Mouse (Mus musculus) erythroblast, embryonic 14.5 days (primary cell): ENCODE data around the gene Cyp2u1. TPM values are rescaled to one million over a fixed set of nuclear protein-coding genes. Genes with fewer than 3 reads are reported as not detected.

Experiments
- H3K27me3 ChIP-seq: 2 replicates; pipeline ENCODE4 v1.6.1; 2012; ENCODE audit warnings: inconsistent platforms; ENCODE audit not compliant: control insufficient read depth
- H3K36me3 ChIP-seq: 2 replicates; pipeline ENCODE4 v1.6.1; 2012; ENCODE audit warnings: mild to moderate bottlenecking, inconsistent platforms; ENCODE audit not compliant: control insufficient read depth
- H3K4me1 ChIP-seq: 2 replicates; pipeline ENCODE4 v1.6.1; 2012; ENCODE audit warnings: inconsistent platforms; ENCODE audit not compliant: control insufficient read depth
- H3K4me3 ChIP-seq: replicated peaks from 2 replicates; pipeline ENCODE3; 2012; ENCODE audit warnings: moderate library complexity, mild to moderate bottlenecking, inconsistent platforms
- H3K9me3 ChIP-seq: 2 replicates; pipeline ENCODE4 v1.6.1; 2012; ENCODE audit warnings: low read length, inconsistent platforms, mixed read lengths; ENCODE audit not compliant: control insufficient read depth
- GATA1 ChIP-seq: IDR thresholded peaks from 2 replicates; pipeline ENCODE4 v1.6.1; 2012; ENCODE audit warnings: low read length, inconsistent platforms, mixed read lengths
- TAL1 ChIP-seq: IDR thresholded peaks from 3 replicates; pipeline ENCODE4 v1.6.1; 2012; ENCODE audit warnings: low read length, inconsistent platforms, mixed read lengths
- polyA plus RNA-seq: library from polyadenylated mRNA; stranded (reverse); fragments of >175 nt; gene quantifications from 2 replicates; pipeline ENCODE4 v1.2.3, GENCODE M21; 2012

The Cyp2u1 gene
- polyA plus RNA-seq, 1 experiment = not detected

- no peaks in the 10 kb centered on the region for H3K27me3 ChIP-seq
- H3K4me3 ChIP-seq = no peak overlapping the region
- TF ChIP-seq GATA1 (no peak), TAL1 (no peak)
- H3K36me3 ChIP-seq = peaks cover 4% of the 10 kb centered on the region
- no peaks in the 10 kb centered on the region for H3K4me1 ChIP-seq
- no peaks in the 10 kb centered on the region for H3K9me3 ChIP-seq
Measured at GRCm38 (mm10) chr3:131251601-131252000, 51.4 kb downstream of the Cyp2u1 start.

GRCm38 (mm10) chr3:131250978-131251377 lies 52.0 kb downstream of the Cyp2u1 start:
- Histone ChIP-seq H3K36me3 (peaks cover 4% of the 10 kb centered on the region), H3K9me3 (no peaks in the 10 kb centered on the region), H3K4me3 (no peak overlapping the region), H3K4me1 (no peaks in the 10 kb centered on the region), H3K27me3 (no peaks in the 10 kb centered on the region)
- no peak for TF ChIP-seq GATA1
- TF ChIP-seq TAL1 = no peak

GRCm38 (mm10) chr3:131250283-131250682 lies 52.7 kb downstream of the Cyp2u1 start:
- TF ChIP-seq TAL1 (no peak), GATA1 (no peak)
- H3K27me3 ChIP-seq = no peaks in the 10 kb centered on the region
- H3K4me1 ChIP-seq = no peaks in the 10 kb centered on the region
- H3K9me3 ChIP-seq = no peaks in the 10 kb centered on the region
- H3K4me3 ChIP-seq = no peak overlapping the region
- H3K36me3 ChIP-seq = peaks cover 4% of the 10 kb centered on the region

- no peak overlapping the region for H3K4me3 ChIP-seq
- H3K4me1 ChIP-seq = no peaks in the 10 kb centered on the region
- TF ChIP-seq TAL1 (no peak), GATA1 (no peak)
- no peaks in the 10 kb centered on the region for H3K27me3 ChIP-seq
- H3K36me3 ChIP-seq = peaks cover 4% of the 10 kb centered on the region
- no peaks in the 10 kb centered on the region for H3K9me3 ChIP-seq
Measured at GRCm38 (mm10) chr3:131248444-131248843, 54.6 kb downstream of the Cyp2u1 start.

- H3K9me3 ChIP-seq = no peaks in the 10 kb centered on the region
- no peak overlapping the region for H3K4me3 ChIP-seq
- H3K27me3 ChIP-seq = no peaks in the 10 kb centered on the region
- TF ChIP-seq TAL1 (no peak), GATA1 (no peak)
- H3K36me3 ChIP-seq = peaks cover 4% of the 10 kb centered on the region
- no peaks in the 10 kb centered on the region for H3K4me1 ChIP-seq
Measured at GRCm38 (mm10) chr3:131247851-131248250, 55.2 kb downstream of the Cyp2u1 start.

GRCm38 (mm10) chr3:131247447-131247846 lies 55.6 kb downstream of the Cyp2u1 start:
- Histone ChIP-seq H3K36me3 (peaks cover 4% of the 10 kb centered on the region), H3K4me1 (no peaks in the 10 kb centered on the region), H3K4me3 (no peak overlapping the region), H3K27me3 (no peaks in the 10 kb centered on the region), H3K9me3 (no peaks in the 10 kb centered on the region)
- TF ChIP-seq TAL1 = no peak
- TF ChIP-seq GATA1 = no peak

- TF ChIP-seq GATA1 = no peak
- no peak for TF ChIP-seq TAL1
- no peaks in the 10 kb centered on the region for H3K4me1 ChIP-seq
- no peaks in the 10 kb centered on the region for H3K9me3 ChIP-seq
- H3K36me3 ChIP-seq = peaks cover 4% of the 10 kb centered on the region
- no peak overlapping the region for H3K4me3 ChIP-seq
- H3K27me3 ChIP-seq = no peaks in the 10 kb centered on the region
Measured at GRCm38 (mm10) chr3:131246579-131247046, 56.4 kb downstream of the Cyp2u1 start.

GRCm38 (mm10) chr3:131245766-131246578 lies 57.1 kb downstream of the Cyp2u1 start:
- Histone ChIP-seq H3K27me3 (no peaks in the 10 kb centered on the region), H3K4me3 (no peak overlapping the region), H3K9me3 (no peaks in the 10 kb centered on the region), H3K4me1 (no peaks in the 10 kb centered on the region), H3K36me3 (peaks cover 7% of the 10 kb centered on the region)
- TF ChIP-seq GATA1 (no peak), TAL1 (no peak)

Other genes with a start within 250 kb of the Cyp2u1 start
- not detected in 2 replicates for gene Lef1, start 192.8 kb downstream of the Cyp2u1 start, polyA plus RNA-seq
- gene Hadh, start 31.1 kb downstream of the Cyp2u1 start, polyA plus RNA-seq = 0.30 and 0.42 TPM in 2 replicates
- gene Sgms2, start 188.2 kb upstream of the Cyp2u1 start, polyA plus RNA-seq = 0.01 TPM in 1 of 2 replicates, not detected in the other